Mouse (Mus musculus) kidney, embryonic 15.5 days (tissue): Measurements from ENCODE around the gene Pnp. TPM values are rescaled to one million over a fixed set of nuclear protein-coding genes. Genes with fewer than 3 reads are reported as not detected.
"Not testable (repeated sequence)": the region's sequence is repeated elsewhere in the genome, so short reads cannot be mapped to it uniquely, and the experiment has no call there.

Experiments used
- ATAC-seq: fragments of 200-750 bp; cut with Nextera tagmentation; replicated peaks from 2 replicates; pipeline ENCODE4 v1.8.0; 2017; ENCODE audit warnings: moderate TSS enrichment; ENCODE audit not compliant: low FRiP score
- H3K27ac ChIP-seq: fragments of 300-500 bp; sonication (generic); 2 replicates; pipeline ENCODE4 v1.5.1; 2015; ENCODE audit warnings: mild to moderate bottlenecking, inconsistent platforms
- H3K27me3 ChIP-seq: fragments of 300-500 bp; sonication (generic); 2 replicates; pipeline ENCODE4 v1.6.1; 2015; ENCODE audit warnings: inconsistent platforms
- H3K36me3 ChIP-seq: fragments of 300-500 bp; sonication (generic); 2 replicates; pipeline ENCODE4 v1.6.1; 2015; ENCODE audit warnings: inconsistent platforms
- H3K4me1 ChIP-seq: fragments of 300-500 bp; sonication (generic); 2 replicates; pipeline ENCODE4 v1.6.1; 2015; ENCODE audit warnings: inconsistent platforms
- H3K4me2 ChIP-seq: fragments of 300-500 bp; sonication (generic); 2 replicates; pipeline ENCODE4 v1.6.1; 2015; ENCODE audit warnings: moderate library complexity, mild to moderate bottlenecking, inconsistent platforms
- H3K4me3 ChIP-seq: fragments of 300-500 bp; sonication (generic); replicated peaks from 2 replicates; pipeline ENCODE4 v1.5.1; 2015; ENCODE audit warnings: mild to moderate bottlenecking, inconsistent platforms
- H3K9ac ChIP-seq: fragments of 300-500 bp; sonication (generic); 2 replicates; pipeline ENCODE4 v1.6.1; 2015; ENCODE audit warnings: mild to moderate bottlenecking, inconsistent platforms
- H3K9me3 ChIP-seq: fragments of 300-500 bp; sonication (generic); replicated peaks from 2 replicates; pipeline ENCODE4 v1.6.1; 2016; ENCODE audit warnings: inconsistent platforms
- WGBS: fragments of 180-500 bp; shearing (Covaris S2); methylation state at CpG from one replicate; pipeline ENCODE4 v1.1.7; 2015; ENCODE audit warnings: mixed read lengths; 5-methylcytosine and 5-hydroxymethylcytosine counted together
- polyA plus RNA-seq: library from polyadenylated mRNA; unstranded; fragments of >200 nt; fragmentation: Nextera tagmentation; extraction: Ambion mirVana; gene quantifications from 2 replicates; pipeline ENCODE4 v1.2.1, GENCODE M21; 2015

Gene Pnp
- 74.3 and 78.6 TPM in 2 replicates for polyA plus RNA-seq

- peak within 1 kb of the TSS; percentile 100 for H3K4me3 ChIP-seq
- H3K36me3 ChIP-seq: peaks cover 34% of the 10 kb centered on the region
Observed at GRCm38 (mm10) chr14:50930754-50931492, at the start of gene Pnp, which contains the start of gene Pip4p1. TSS of gene Pnp (plus strand) at chr14:50931082. TSS of gene Pip4p1 (minus strand) at chr14:50930856.

GRCm38 (mm10) chr14:50891621-50892020 lies 39.3 kb upstream of the Pnp start:
- ATAC-seq: no peak
- H3K9ac ChIP-seq: no peak overlapping the region
- H3K27me3 ChIP-seq: peaks cover 10% of the 10 kb centered on the region
- peaks cover 5% of the 10 kb centered on the region for H3K4me1 ChIP-seq
- H3K27ac ChIP-seq: no peak overlapping the region
- 89% methylated on average over 8 of the region's 8 CpGs for WGBS
- no peaks in the 10 kb centered on the region for H3K9me3 ChIP-seq
- no peak overlapping the region for H3K4me2 ChIP-seq
- H3K4me3 ChIP-seq: no peak overlapping the region
- H3K36me3 ChIP-seq: no peaks in the 10 kb centered on the region

More at GRCm38 (mm10) chr14:50930754-50931492, at the start of gene Pnp, which contains the start of gene Pip4p1:
- Histone ChIP-seq H3K27ac (peak within 1 kb of the TSS; percentile 95), H3K27me3 (no peaks in the 10 kb centered on the region), H3K4me1 (peaks cover 34% of the 10 kb centered on the region), H3K9ac (peak within 1 kb of the TSS; percentile 99), H3K9me3 (no peaks in the 10 kb centered on the region), H3K4me2 (peak within 1 kb of the TSS; percentile 84)
- ATAC-seq: peak; percentile 100
- WGBS: under 1% methylated on average over 67 of the region's 68 CpGs

- 86% methylated on average over 7 of the region's 7 CpGs for WGBS
- H3K4me3 ChIP-seq: no peak overlapping the region
- ATAC-seq: no peak
Observed at GRCm38 (mm10) chr14:50892091-50892490, 38.8 kb upstream of the Pnp start.

GRCm38 (mm10) chr14:50892541-50893459 lies 38.1 kb upstream of the Pnp start:
- Histone ChIP-seq H3K27ac (no peak overlapping the region), H3K36me3 (no peaks in the 10 kb centered on the region), H3K4me3 (no peak overlapping the region), H3K4me1 (peaks cover 12% of the 10 kb centered on the region), H3K27me3 (peaks cover 21% of the 10 kb centered on the region), H3K4me2 (no peak overlapping the region), H3K9ac (no peak overlapping the region), H3K9me3 (no peaks in the 10 kb centered on the region)
- 81% methylated on average over 22 of the region's 22 CpGs for WGBS
- no peak for ATAC-seq

More at GRCm38 (mm10) chr14:50892091-50892490, 38.8 kb upstream of the Pnp start:
- Histone ChIP-seq H3K36me3 (no peaks in the 10 kb centered on the region), H3K4me1 (peaks cover 10% of the 10 kb centered on the region), H3K27me3 (peaks cover 15% of the 10 kb centered on the region), H3K27ac (no peak overlapping the region), H3K4me2 (no peak overlapping the region), H3K9ac (no peak overlapping the region), H3K9me3 (no peaks in the 10 kb centered on the region)

GRCm38 (mm10) chr14:50895407-50895806 lies 35.5 kb upstream of the Pnp start:
- Histone ChIP-seq H3K9me3 (no peaks in the 10 kb centered on the region), H3K36me3 (no peaks in the 10 kb centered on the region), H3K27me3 (peaks cover 21% of the 10 kb centered on the region), H3K4me2 (no peak overlapping the region), H3K27ac (no peak overlapping the region), H3K9ac (no peak overlapping the region), H3K4me1 (peaks cover 12% of the 10 kb centered on the region), H3K4me3 (no peak overlapping the region)
- no peak for ATAC-seq

- H3K4me1 ChIP-seq: peaks cover 12% of the 10 kb centered on the region
- H3K27ac ChIP-seq: no peak overlapping the region
- no peaks in the 10 kb centered on the region for H3K36me3 ChIP-seq
- no peaks in the 10 kb centered on the region for H3K9me3 ChIP-seq
- peak overlapping the region; percentile 43 for H3K9ac ChIP-seq
- H3K4me3 ChIP-seq: peak overlapping the region; percentile 49
- H3K4me2 ChIP-seq: peak overlapping the region; percentile 93
- H3K27me3 ChIP-seq: peaks cover 21% of the 10 kb centered on the region
- ATAC-seq: peak; percentile 48
- 13% methylated on average over 19 of the region's 19 CpGs for WGBS
Observed at GRCm38 (mm10) chr14:50895985-50896746, 34.7 kb upstream of the Pnp start.

GRCm38 (mm10) chr14:50896747-50897373 lies 34.0 kb upstream of the Pnp start:
- peak overlapping the region; percentile 43 for H3K9ac ChIP-seq
- peaks cover 12% of the 10 kb centered on the region for H3K4me1 ChIP-seq
- 0 out of 2 replicates have a peak, but pooled peaks have one; percentile 47 for ATAC-seq
- H3K27me3 ChIP-seq: peaks cover 21% of the 10 kb centered on the region
- H3K4me3 ChIP-seq: peak overlapping the region; percentile 49
- WGBS: 17% methylated on average over 23 of the region's 23 CpGs
- H3K27ac ChIP-seq: no peak overlapping the region
- H3K9me3 ChIP-seq: no peaks in the 10 kb centered on the region
- H3K4me2 ChIP-seq: peak overlapping the region; percentile 93
- H3K36me3 ChIP-seq: no peaks in the 10 kb centered on the region

GRCm38 (mm10) chr14:50897374-50897765 lies 33.5 kb upstream of the Pnp start, which contains the start of gene Klhl33:
TSS of gene Klhl33 (minus strand) at chr14:50897507.
- no peak for ATAC-seq
- Histone ChIP-seq H3K4me3 (peak within 1 kb of the TSS; percentile 49), H3K36me3 (no peaks in the 10 kb centered on the region), H3K27me3 (peaks cover 21% of the 10 kb centered on the region), H3K9me3 (no peaks in the 10 kb centered on the region), H3K4me2 (peak within 1 kb of the TSS; percentile 93), H3K4me1 (peaks cover 12% of the 10 kb centered on the region), H3K9ac (peak within 1 kb of the TSS; percentile 43), H3K27ac (no peak within 1 kb of the TSS)
- WGBS: 45% methylated on average over 7 of the region's 7 CpGs

GRCm38 (mm10) chr14:50897992-50898391 lies 32.9 kb upstream of the Pnp start:
- 91% methylated on average over 2 of the region's 2 CpGs for whole genome bisulfite sequencing
- not testable (repeated sequence) for ATAC-seq, H3K27ac ChIP-seq, H3K9ac ChIP-seq, H3K4me2 ChIP-seq, H3K36me3 ChIP-seq, H3K4me3 ChIP-seq, H3K9me3 ChIP-seq
- Histone ChIP-seq H3K4me1 (peaks cover 12% of the 10 kb centered on the region), H3K27me3 (peaks cover 21% of the 10 kb centered on the region)

- peak overlapping the region; percentile 46 for H3K4me3 ChIP-seq
Observed at GRCm38 (mm10) chr14:50903973-50904827, 26.7 kb upstream of the Pnp start.

More at GRCm38 (mm10) chr14:50903973-50904827, 26.7 kb upstream of the Pnp start:
- peak overlapping the region; percentile 40 for H3K9ac ChIP-seq
- peaks cover 8% of the 10 kb centered on the region; the same call in 1 of the 2 replicates for H3K4me1 ChIP-seq
- peak overlapping the region; percentile 81 for H3K4me2 ChIP-seq
- ATAC-seq: peak; percentile 93
- no peaks in the 10 kb centered on the region for H3K9me3 ChIP-seq
- no peaks in the 10 kb centered on the region for H3K36me3 ChIP-seq
- no peaks in the 10 kb centered on the region for H3K27me3 ChIP-seq
- H3K27ac ChIP-seq: peak overlapping the region; percentile 48
- 3% methylated on average over 26 of the region's 26 CpGs for WGBS
